Mouse (Mus musculus): Measurements from ENCODE around the gene Smurf2.

Gene Smurf2

DNA sequence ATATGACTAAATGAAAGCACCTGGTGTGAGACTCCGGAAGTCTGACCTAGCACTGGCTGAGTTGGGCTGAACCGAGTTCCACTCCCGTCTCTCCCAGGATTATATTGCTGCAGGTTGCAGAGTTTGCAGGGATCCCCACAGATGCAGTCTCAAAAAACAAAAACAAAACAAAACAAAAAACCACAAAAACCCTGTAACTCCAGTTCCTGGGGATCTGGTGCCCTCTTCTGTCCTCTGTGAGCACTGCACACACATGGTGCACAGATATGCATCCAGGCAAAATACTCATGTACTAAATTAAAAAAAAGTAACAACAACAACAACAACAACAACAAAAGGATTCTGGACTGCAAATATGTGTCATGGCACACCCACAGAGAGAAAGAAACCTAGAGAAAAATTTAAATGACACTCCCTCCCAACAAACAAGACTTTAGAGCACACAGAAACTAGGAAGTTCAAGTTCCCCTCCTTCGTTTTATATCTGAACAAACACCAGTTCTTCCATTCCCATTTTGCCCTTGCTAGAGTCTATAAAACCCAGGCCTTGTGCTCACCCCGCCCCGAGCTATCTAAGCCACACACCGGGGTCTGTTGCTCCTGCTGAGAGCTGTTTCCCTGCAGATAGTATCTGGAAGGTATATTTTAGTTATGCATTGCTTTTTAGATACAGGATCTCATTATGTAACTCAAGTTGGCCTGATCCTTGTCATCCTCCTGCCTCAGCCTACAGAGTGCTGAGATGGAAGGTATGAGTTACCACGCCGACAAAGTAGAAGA lies 150.1 kb downstream of the Smurf2 start:
- DNase-seq, result no peak

All from cerebellum, adult 9-10 months (tissue).